Mouse (Mus musculus) thymus, postnatal 14 days (tissue): ENCODE data around the gene Shroom3.

Experiments
- DNase-seq: peaks from one replicate; pipeline ENCODE4 v3.0.0; 2021

Shroom3 gene

DNA sequence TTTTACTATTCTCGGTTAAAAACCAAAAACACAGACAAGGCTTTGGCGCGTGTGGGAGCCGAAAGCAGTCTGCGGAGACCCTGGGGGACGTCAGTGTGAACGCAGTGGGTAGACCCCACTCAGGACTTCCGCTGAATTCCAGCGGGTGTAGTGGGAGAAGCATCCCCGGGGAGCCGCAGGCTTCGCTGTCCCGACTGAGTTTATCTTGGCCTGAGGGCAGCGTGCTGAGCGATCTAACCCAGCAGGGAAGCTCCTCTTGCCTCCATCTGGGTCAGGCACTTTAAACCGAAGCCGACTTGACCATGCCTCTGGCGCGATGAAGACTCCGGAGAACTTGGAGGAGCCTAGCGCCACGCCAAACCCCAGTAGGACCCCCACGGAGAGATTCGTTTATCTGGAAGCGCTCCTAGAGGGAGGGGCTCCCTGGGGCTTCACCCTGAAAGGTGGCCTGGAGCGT lies at the start of gene Shroom3:
TSS of gene Shroom3 (plus strand) at position 85 of the 457 bp plus-strand sequence.
- DNase-seq: no peak

DNA sequence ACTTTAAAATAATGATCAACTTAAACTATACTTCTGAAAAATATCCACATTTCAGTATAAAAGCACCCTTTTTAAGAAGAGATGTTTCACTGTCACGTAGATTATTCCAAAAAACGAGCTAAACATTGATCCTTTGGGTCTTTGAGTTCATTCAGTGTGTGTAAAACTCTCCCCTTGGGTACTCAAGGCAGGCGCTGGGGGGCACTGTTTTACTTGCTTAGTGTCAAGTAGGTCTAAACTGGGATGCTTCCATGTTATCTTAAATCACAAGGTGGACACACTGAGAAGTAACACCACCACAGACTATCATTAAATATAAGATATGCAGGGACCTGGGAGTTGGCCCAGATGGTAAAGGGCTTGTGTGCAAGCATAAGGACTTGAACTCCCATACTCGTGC lies 49.7 kb upstream of the Shroom3 start:
- DNase-seq: no peak

DNA sequence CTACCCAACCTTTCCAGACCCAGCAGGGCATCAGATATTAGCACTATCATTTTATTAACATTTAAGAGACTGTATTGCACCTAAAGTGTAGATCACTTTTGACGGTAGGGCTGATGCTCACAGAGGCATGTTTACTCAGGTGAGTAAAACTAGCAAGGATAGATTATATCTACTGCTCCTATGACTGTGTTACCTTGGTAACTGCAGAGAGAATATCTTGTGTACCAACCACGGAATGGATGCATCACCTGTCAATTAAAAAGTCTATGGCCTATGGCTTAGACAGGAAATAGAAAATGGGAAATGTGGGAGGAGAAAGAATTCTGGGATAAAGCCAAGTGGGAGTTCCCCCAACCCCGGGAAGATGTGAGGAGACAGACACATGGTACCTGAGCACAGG lies 48.3 kb upstream of the Shroom3 start:
- no peak for DNase-seq

DNA sequence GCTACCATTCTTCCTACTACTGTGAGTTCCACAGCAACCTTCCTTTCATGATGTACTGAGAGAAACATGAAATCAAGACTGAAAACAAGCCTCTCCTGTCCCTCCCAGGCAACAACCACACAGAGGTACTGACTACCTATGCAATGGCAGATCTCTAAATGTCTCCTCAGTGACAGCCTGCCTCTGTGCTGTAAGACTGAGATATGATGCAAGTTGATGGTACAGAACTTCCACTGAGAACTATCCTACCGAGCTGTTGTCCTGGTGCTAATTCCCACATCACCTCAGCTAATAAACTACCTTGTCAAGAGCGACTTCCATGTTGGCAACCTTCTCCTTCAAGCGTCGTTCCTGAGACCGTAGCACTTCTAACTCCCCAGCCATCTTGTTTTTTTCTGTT lies 47.3 kb upstream of the Shroom3 start:
- DNase-seq: no peak

DNA sequence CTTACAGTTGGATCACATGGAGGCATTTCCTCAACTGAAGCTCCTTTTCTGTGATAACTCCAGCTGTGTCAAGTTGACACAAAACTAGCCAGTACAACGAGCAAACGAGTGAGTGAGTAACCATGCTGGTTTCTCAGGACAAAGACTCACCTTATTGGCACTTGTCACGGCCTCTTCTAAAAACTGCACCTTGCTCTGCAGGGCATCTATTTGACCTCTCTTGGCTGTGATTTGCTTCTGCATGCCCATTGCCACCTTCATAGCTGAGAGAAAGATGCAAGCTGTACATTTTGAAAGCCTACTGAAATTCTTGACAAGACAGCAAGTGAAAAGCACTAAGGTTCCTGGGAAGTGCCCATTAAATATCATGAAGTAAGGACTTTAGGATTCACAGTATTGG lies 42.4 kb upstream of the Shroom3 start:
- no peak for DNase-seq

DNA sequence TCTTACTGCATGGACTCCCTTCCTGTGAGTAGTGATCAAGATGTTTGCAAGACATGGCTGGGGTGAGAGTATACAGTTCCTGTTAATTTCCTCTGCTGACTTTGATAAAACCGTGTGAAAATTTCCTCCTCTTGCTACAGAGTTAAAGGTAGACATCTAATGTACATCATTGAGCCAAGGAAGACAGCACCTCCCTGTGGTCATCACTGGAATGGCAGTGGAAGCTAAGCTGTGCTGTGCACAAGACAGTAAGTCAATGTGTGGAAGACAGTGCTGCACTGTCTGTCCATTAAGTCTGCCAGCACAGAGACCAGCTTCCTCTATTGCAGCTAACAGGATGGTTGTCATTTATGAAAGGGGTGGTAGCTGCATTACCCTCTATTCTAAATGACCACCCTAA lies 27.0 kb upstream of the Shroom3 start:
- peak; percentile 73 for DNase-seq

DNA sequence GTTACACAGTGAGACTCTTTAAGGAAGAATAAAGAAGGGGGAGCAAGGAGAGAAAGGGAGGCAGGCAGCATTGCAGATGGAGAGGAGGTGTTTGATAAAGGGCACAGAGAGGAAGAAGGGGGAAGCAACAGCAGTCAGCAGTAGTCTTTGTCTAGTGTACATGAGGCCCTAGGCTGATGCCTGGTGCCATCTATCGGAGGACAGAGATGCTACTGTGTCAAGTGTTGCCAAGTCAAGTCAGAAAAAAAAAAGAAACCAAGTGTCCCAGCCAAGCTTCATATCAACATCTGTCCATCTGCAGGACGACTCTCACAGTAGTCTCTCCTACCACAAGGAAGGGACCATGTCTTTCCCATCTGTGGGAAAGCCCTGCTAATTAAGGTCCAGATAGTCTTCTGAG lies 18.9 kb upstream of the Shroom3 start:
- DNase-seq: no peak

DNA sequence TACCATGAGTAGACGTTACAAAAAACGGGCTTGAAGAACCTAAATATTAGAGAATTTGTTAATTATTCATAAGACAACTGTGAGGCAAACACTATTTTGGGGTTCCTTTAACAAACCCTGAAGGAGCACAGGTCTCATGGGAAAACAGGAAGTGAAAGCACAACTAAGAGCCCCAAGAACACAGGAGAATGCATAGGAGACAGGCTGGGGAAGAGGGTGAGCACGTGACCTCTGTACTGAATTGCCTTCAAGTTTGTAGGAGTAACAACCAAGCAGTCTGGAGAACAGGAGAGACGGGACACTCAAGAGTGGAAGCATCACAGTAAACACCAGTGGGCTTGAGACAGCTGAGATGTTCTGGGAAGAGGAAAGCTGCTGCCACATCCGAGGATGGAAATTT lies 16.4 kb upstream of the Shroom3 start:
- DNase-seq: no peak

DNA sequence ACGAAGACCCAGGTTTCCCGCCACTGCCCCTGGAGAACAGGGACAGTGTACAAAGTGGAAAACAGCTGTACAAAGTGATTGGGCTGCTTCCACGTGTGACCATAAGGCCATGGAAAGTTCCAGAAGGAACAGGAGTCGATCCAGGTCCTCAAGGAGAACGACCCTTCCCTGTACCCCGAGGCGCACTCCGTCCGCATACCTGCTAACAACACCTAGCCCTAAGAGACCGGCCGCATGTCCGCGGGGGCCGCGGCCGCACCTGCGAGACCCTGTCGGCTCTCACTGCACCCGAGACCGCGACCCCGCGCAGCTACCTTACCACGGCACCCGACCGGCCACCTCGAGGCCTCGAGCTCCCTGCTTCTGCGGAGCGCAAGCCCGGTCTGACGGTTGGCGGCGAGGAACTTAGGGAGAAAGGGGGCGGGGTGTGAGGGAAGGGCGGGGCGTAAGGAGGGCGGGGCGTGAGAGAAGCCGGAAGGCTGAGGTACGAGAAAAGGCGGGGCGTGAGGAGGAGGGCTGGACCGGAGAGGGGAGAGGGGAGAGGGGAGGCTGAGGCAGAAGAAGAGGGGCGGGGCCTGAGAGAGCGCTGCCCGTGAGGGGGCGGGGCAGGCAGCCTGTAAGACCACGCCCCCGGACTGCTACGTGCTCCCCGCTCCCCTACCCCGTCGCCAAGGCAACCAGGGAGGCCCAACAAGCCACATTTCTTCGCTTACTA lies 8.2 kb upstream of the Shroom3 start, which contains the start of gene Ccdc158:
TSS of gene Ccdc158 (minus strand) at position 413 of the 715 bp plus-strand sequence.
- DNase-seq: peak; percentile 81

DNA sequence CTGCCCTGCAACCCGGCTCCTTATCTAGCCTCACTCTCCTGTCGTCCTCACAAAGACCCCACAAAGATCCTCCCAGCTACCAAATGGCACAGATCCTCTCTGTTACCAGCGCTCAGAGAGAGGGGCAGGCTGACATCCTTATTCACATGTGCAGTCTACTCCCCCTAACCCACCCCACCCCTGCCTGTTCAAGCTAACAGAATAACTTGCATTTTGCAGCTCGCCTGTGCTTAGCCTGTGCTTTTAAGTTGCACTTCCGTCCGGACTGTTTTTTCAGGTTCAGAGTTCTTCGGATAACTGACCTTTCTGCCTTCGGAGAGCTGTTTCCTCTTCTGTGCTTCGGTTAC lies 7.7 kb upstream of the Shroom3 start:
- no peak for DNase-seq

DNA sequence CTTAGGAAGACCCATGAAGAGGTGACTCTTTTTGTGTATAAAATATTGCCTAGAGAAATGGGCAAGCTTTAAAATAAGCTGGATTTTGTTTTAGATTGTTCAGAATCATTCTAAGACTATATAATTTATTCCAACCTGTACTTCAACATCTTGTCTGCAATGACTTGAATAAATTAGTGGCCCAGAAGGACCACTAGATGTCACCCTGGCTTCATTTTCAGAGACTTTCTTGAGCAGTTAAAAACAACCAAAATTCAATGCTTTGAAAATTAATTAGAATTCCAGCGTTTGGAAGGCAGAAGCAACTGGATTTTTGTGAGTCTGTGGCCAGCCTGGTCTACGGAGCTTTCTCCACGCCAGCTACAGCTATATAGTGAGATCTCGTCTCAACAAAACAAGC lies 3.8 kb upstream of the Shroom3 start:
- no peak for DNase-seq

DNA sequence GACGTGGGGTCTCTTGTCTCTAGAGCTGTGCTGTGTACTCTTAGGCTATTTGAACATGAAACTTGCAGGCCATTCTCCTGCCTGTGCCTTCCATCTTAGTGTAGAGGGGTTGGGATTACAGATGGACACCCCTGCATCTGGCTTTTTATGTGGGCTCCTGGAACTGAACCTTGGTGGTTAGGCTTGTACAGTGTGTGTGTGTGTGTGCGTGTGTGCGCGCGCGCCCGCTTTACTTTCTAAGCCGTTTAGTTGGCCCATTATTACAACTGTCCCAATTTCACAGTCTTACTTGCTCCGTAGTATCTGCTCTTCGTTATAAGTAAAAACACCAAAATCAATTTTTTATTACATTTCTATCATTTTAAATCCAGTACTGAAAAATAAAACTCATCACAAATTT lies 1.4 kb upstream of the Shroom3 start:
- no peak for DNase-seq

DNA sequence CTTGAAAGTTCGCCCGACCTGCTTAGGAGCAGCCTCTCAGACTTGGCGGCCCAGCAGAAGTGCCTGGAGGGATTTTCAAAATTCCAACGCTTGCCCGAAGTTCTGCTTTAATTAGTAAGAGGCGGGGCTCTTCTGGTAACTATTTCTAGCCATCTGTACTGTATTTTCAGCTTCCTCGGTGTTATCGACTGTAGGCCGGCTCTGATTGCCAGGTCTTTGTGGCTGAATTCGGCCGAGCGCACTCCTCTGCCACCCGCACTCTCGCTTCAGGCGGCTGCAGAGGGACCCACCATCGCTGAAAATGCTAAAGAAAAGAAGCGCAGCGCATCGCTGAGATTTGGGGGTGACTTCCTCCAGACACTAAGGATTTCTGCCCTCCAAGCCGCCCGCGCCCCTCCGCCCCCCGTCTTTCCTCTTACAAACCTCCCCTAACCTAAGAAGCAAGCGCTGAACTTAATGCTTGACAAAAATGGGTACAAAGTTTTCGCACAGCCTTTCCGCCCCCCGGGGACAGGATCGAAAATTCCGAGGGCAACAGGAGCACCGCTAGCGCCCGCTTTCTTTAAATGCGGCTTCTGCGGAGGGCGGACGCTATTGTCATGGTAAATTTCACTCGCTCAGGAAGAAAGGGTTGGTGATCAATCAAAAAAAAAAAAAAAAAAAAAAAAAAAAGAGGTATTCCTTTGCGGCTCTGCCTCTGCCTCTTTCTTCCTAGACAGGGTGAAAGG lies 450 bp upstream of the Shroom3 start:
- DNase-seq: no peak

DNA sequence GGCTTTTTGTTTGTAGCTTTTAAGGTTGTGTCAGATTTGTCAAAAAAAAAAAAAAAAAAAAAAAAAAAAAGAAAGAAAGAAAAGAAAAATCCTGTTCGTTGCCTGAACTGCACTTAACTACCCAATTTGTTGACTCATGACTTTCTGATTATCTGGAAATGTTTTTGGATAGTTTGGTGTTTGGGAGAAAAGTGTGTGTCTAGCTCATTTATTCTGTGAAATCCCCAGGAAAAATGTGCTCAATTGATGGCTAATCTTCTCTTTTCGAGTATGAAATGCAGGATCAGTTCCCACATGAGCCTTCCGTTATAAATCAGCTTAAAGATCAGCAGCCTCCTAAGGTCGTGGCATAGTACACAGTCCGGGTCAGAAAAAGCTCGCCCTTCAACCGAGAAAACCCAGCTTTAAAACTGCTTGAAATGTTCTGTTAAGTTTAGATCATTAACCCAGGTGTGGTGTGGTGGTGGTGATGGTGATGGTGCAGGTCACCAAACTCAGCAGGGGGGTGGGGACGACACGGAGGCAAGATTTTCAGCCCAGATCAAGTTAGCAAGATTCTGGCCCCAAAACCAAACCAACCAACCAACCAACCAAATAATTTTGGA lies 738 bp downstream of the Shroom3 start:
- DNase-seq: no peak

DNA sequence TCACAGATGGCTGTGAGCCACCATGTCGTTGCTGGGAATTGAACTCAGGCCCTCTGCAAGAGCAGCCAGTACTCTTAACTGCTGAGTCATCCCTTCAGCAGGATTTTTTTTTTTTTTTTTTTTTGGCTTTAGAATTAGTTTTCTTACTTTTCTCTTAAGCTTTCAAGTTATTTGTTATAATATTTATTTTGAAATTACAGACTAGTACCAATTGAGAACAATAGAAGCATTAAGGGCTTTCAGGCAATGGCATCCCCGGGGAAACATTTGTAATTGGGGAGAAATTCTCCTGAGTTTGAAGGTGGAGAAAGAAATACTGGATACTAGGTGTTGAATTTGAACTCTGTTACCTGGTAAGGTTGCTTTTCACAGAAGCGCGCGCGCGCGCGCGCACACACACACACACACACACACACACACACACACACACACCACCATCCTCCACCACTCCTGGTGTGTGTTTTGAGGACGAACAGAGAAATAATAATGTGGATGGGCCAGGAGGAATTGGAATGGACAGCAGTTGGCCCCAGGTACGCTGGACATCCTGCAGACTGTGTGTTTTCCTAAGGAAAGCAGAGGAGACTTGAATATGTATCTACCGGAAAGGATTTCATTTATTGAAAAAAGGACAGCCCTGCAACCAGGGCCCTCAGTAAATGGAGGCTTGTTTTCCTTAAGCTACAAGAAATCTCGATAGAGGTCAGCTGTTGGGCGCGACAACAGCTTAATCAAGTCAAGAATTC lies 1.7 kb downstream of the Shroom3 start:
- no peak for DNase-seq

DNA sequence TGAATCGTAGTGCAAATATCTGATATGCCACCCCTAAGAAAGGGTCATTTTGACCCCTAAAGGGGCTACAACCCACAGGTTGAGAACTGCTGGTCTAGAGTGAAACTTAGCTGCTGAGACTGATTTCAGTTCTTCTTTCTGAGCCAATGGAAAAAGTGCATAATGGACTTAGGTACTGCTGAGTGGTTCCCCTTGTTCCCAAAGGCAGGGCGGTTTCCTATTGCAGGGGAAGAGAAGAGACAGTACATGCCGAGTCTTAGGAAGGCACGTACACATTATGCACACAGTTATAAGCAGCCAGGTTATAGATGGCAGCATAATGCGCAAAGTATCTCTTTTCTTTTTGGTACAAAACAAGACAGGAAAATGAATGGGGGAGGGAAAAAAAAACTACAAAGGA lies 4.9 kb downstream of the Shroom3 start:
- DNase-seq: no peak

DNA sequence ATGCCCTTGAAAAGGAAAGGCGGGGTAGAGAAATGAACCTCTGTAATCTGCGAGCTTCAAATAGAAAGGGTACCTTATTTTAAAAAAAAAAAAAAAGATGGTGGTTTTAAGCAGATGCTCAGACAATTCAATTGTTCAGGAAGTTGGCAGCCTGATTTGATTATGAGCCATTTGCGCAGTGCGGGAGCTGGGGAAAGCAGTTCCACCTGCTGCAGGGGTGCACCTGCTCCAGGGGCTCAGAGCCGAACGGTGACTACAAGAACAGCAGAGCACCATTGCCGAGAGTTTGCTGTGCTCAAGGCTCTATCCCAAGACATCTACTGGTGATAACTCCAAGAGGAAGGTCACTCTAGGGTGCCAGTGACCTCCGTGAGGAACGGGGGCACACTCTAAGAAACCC lies 5.3 kb downstream of the Shroom3 start:
- DNase-seq: no peak

DNA sequence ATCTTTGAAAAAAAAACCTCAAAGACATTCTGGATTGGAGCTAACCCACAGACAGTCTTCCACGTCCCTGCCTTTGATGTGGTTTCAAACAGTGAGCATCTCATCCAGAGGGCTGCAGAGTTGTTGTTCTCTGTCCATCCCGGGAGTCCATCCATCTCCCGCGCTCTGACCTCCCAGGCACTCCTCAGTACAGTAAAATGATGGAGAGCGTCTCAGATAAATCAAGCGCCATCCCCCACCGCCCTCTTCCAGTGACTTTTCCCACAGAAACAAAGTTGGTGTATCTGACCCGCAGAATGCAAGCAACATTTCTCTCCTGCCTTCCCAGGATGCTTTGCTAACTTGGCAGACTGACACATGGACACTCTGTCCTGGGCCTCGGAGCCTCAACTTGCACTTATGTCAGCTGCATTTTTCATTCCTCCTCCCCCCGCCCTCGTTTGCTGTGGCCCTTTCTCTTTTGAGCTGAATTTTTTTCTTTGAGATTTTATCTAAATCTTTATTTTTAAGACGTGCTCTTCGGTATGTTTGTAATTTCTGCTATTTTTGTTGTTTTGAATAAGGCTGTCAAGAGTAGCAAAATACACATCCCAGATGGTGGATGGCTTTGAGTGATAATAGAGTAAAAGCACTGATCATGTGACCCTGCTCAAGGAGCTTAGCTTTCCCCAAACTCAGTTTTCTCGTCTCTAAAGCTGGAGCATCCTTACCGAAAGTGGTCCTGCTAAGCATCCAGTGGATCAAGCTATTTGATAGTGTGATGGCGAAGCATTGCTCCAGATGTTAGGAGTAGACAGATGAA lies 9.2 kb downstream of the Shroom3 start:
- no peak for DNase-seq

DNA sequence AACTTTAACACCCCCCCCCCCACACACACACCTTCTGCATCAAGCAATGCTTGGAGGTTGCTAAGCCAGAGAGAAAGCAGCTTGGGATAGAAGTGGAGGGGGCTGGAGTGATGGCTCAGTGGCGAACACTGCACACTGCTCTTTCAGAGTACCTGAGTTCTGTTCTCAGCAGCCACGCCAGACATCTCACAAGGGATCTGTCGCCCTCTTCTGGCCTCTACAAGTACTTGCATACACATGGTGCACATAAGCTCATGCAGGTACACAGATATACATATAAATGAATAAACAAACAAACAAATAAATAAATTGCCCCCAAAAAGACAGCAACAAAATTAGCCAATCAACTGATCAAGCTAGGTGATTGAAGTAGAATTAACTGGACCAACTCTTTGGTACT lies 10.5 kb downstream of the Shroom3 start:
- no peak for DNase-seq

DNA sequence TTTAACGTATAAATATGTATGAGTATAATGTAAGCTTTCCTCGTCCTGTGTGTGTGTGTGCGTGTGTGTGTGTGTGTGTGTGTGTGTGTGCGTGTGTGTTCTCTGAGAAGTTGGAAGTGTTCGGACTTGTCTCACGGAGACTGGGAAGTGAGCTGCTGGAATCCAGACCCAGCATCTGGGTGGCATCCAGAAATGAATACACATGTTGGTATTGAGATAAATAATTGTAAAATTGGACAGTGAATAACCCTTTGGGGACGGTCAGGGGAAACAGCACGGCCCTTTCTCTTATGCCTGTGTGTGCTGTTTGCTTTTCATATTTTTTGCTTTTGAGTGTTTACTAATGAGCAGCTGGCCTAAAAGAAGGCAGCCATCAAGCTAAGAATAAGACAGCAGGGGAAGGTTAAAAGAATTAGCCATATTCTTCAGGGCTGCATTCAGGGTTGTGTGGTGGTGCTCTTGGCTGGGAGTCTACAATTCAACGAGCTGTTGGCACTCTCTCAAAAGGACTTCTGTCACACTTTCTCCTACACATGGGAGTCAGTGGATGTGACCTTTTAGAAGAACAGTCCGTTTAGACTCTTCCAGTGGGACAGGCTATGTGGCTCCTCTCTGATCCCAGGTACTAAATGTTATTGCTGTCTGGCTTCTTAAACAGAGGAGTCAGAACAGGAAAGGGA lies 11.2 kb downstream of the Shroom3 start:
- no peak for DNase-seq

DNA sequence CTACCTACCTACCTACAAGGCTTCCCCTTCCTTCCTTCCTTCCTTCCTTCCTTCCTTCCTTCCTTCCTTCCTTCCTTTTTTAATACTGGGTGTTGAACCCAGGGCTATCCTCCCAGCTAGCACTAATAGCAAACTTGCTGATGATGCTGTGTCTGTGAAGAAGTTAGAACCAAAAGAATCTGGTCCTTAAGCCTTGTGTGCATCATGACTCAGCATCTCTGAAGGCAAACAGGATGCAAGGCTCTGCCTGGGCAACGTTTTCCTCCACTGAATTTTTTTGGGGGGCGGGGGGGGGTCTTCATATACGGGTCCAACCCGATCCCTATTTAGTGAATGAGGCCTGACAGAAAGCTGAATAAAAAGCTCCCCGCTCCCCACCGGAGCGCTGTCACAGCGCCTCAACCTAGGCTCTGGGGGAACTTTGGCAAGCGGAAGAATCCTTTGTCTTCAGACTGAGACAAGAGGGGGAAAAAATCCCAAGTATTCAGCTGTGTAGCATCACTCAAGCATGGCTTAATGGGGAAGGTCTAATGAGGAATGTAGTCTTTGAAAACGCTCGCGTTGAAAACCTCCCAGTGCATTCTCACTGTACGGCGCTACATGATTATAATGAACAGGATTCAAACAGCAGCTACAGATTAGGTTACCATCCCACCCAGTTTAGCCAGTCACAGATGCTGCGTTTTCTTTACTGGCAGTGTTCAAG lies 15.0 kb downstream of the Shroom3 start:
- no peak for DNase-seq
